Mouse (Mus musculus): ENCODE measurements around the gene Zic4.
A peak's percentile ranks its signal among the peaks of the same experiment; 100 is the strongest.

Zic4 gene

GRCm38 (mm10) chr9:91361856-91362601 lies at the start of gene Zic4:
Zic4 (plus strand) TSS chr9:91362413.
- DNase-seq (ENCODE audit: low read depth, low spot score) = peak; percentile 70

- DNase-seq (ENCODE audit: low read depth, low spot score) = no peak
These were observed 14.6 kb upstream of the Zic4 start for GRCm38 (mm10) chr9:91347591-91347990.

- DNase-seq (ENCODE audit: low read depth, low spot score) = no peak
These were observed 13.5 kb upstream of the Zic4 start for GRCm38 (mm10) chr9:91348746-91349145.

- no peak for DNase-seq (ENCODE audit: low read depth, low spot score)
These were observed 11.9 kb upstream of the Zic4 start for GRCm38 (mm10) chr9:91350211-91350791.

GRCm38 (mm10) chr9:91350861-91351291 lies 11.3 kb upstream of the Zic4 start:
- DNase-seq (ENCODE audit: low read depth, low spot score) = peak; percentile 20

GRCm38 (mm10) chr9:91351361-91351760 lies 10.9 kb upstream of the Zic4 start:
- DNase-seq (ENCODE audit: low read depth, low spot score) = no peak

GRCm38 (mm10) chr9:91351961-91352411 lies 10.2 kb upstream of the Zic4 start:
- DNase-seq (ENCODE audit: low read depth, low spot score) = no peak

GRCm38 (mm10) chr9:91352786-91353185 lies 9.4 kb upstream of the Zic4 start:
- DNase-seq (ENCODE audit: low read depth, low spot score) = no peak

GRCm38 (mm10) chr9:91353551-91354433 lies 8.4 kb upstream of the Zic4 start:
- DNase-seq (ENCODE audit: low read depth, low spot score) = peak; percentile 24

- DNase-seq (ENCODE audit: low read depth, low spot score) = peak; percentile 4
These were observed 7.6 kb upstream of the Zic4 start for GRCm38 (mm10) chr9:91354434-91355269.

GRCm38 (mm10) chr9:91355270-91355589 lies 7.0 kb upstream of the Zic4 start:
- no peak for DNase-seq (ENCODE audit: low read depth, low spot score)

GRCm38 (mm10) chr9:91355629-91356352 lies 6.4 kb upstream of the Zic4 start:
- DNase-seq (ENCODE audit: low read depth, low spot score) = peak; percentile 79

- no peak for DNase-seq (ENCODE audit: low read depth, low spot score)
These were observed 5.9 kb upstream of the Zic4 start for GRCm38 (mm10) chr9:91356353-91356740.

- DNase-seq (ENCODE audit: low read depth, low spot score) = no peak
These were observed 4.9 kb upstream of the Zic4 start for GRCm38 (mm10) chr9:91357321-91357720.

- no peak for DNase-seq (ENCODE audit: low read depth, low spot score)
These were observed 3.1 kb upstream of the Zic4 start for GRCm38 (mm10) chr9:91358851-91359687.

GRCm38 (mm10) chr9:91360151-91361032 lies 1.8 kb upstream of the Zic4 start:
- DNase-seq (ENCODE audit: low read depth, low spot score) = no peak

GRCm38 (mm10) chr9:91361033-91361855 lies 969 bp upstream of the Zic4 start:
- peak; percentile 57 for DNase-seq (ENCODE audit: low read depth, low spot score)

Measured in ZHBTc4 (cell line).